Mouse (Mus musculus): ENCODE data around the gene Ly6g6f.
"Not testable (repeated sequence)": the region's sequence is repeated elsewhere in the genome, so short reads cannot be mapped to it uniquely, and the experiment has no call there.

The Ly6g6f gene

GRCm38 (mm10) chr17:35051156-35052086 is 34.0 kb downstream of the Ly6g6f start:
- peak; percentile 87 for DNase-seq

DNA sequence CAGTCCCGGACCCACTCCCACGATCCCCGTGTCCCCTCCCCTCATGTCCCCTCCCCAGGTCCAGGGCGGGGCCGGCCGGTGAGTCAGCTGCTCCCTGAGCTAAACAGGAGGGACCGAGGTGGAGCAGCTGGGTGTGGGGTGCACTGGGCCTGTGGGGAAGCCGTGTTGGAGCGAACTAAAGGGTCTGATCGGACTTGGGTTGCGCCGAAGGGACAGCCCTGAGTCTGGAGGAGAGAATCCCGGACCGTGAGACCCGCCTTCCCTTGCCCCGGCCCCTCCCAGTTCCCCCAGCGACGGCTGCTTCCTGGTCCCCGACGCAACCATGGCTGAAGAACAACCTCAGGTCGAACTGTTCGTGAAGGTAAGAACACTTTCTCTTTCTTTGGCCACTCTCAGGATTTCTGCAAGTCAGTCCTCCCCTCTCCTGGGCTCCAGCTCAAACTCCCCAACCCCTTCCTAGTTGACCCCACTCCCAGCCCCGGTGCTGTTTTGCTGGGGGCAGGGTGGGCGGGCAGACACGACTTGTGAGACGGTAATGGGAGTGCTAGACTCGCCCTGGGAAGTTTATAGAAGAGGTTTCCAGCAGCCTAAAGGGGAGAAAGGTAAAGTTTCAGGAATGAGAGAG is 35.2 kb downstream of the Ly6g6f start:
- peak; percentile 81 for DNase-seq

DNA sequence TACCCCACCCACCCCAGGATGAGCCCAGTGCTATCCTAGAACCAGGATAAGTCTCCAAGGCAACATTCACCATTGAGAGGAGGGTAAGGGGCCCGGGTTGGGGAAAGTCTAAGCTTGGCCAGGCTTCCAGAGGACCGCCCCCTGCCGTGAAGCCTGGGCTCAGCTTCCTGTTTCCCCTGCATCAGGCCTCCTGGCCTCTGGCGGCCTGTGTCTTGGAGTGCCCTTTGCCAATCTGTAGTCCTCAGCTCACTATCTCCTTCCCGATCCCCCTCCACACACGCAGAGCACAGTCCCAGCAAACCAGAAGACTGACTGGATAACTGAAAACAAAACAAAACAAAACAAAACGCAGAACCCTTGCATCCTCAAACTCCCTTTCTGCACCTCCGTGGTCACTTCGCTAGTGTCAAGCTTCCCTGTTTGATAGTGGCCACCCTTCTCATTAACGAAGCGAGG is 35.8 kb downstream of the Ly6g6f start, which contains the start of gene Clic1:
Clic1 (plus strand) TSS at position 406 of the 456 bp plus-strand sequence.
- DNase-seq: peak; percentile 93

DNA sequence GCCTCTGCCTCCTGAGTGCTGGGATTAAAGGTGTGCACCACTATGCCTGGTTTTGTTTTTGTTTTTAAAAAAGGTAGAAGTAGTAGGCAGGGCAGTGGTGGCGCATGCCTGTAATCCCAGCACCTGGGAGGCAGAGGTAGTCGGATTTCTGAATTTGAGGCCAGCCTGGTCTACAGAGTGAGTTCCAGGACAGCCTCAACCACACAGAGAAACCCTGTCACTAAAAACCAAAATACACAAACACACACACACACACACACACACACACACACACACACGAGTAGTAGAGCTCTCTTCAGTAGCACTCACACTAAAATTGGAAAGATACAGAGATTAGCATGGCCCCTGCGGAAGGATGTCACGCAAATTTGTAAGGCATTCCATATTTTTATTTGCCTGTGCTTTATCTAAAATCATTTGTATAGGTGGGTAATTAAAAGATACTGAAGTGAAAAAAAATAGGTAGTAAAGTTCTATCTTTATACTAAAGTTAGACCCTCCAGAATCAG is 36.4 kb downstream of the Ly6g6f start:
- DNase-seq: no peak

DNA sequence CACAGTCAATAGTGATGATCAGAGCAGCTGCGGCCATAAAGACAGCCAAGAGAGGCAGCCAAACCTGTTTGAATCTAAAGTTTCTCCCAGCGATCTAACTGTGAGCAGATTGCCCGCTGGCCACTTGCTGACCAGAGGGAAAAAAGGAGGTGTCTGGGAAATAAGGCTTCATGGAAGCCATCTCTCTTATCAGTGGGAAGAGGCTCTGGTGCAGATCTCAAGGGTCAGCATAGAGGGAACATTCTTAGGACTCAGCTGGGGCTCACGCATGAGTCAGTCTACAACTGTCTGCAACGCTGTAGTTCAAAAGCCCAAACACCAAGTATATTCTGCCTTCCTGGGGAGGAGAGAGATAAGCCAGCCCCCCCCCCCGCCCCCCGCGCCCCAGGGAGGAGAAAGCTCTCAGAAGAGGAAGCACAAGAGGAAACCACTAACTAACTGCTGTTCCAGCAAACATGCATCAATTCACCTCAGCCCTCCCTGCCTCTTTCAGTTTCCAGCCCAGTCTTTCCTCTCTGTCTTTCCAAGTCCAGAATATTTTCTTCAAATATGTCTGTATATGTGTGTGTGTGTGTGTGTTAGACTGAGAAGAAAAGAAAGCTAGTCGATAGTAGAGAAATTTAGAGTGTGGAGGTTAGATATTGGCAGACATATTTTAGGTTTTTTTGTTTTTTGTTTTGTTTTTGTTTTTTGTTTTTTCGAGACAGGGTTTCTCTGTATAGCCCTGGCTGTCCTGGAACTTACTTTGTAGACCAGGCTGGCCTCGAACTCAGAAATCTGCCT is 37.1 kb downstream of the Ly6g6f start:
- no peak for DNase-seq

DNA sequence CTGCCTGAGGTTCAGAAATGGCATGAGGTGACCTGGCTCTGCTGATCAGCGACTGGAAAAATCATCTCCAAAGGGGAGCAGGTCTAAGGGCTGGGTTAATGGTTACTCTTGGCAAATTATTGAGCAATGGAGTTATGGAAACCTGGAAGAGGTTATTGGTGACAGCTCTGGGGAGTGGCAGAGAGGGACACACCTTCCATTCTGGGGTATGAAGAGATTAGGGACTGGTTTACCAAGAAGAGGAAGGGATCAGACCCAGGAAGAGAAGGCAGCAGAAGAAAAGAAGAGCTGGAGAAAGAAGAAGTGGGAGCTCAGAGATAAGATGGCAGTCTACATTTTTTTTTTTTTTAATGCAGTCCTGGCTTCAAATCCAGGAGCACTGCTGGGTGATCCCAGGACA is 37.7 kb downstream of the Ly6g6f start:
- DNase-seq: no peak

DNA sequence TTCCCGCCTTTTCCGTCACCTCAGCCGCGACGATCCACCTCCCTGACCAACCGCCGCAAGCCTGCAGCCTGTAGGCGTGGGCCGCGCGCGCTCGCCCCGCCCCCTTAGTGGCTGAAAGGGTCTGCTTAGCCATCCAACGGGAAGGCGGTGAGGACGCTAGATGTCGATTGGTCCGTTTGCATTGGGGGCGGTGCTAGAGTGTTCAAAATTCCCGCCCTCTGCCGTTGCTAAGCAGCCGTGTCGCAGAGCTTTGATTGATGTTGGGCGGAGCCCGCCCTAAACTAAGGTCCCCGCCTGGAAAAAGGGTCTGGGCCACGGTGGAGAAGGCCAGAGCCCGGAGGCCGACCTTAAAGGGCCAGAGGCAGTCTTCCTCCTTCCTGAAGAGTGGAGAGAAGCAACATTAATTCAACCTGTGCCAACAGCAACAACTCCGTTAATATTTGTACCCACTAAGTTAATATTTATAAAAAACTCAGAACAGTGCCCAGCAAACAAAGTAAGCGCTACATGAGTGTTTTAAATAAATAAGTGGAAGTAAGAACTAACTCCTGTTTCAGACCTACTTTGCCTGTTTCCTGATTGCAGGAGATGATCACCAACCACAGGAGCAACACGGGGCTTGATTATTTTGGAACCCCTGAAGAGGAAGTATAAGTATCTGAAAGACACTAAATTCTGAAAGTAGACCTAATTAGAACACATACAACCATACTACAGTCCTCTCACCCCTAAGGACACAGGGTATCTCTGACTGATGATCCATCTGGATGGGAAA is 38.5 kb downstream of the Ly6g6f start, which contains the start of gene Msh5:
Msh5 (minus strand) TSS at position 65 of the 775 bp plus-strand sequence.
- peak; percentile 99 for DNase-seq

- DNase-seq: no peak
Observed at GRCm38 (mm10) chr17:35045807-35046680, 39.4 kb downstream of the Ly6g6f start.

DNA sequence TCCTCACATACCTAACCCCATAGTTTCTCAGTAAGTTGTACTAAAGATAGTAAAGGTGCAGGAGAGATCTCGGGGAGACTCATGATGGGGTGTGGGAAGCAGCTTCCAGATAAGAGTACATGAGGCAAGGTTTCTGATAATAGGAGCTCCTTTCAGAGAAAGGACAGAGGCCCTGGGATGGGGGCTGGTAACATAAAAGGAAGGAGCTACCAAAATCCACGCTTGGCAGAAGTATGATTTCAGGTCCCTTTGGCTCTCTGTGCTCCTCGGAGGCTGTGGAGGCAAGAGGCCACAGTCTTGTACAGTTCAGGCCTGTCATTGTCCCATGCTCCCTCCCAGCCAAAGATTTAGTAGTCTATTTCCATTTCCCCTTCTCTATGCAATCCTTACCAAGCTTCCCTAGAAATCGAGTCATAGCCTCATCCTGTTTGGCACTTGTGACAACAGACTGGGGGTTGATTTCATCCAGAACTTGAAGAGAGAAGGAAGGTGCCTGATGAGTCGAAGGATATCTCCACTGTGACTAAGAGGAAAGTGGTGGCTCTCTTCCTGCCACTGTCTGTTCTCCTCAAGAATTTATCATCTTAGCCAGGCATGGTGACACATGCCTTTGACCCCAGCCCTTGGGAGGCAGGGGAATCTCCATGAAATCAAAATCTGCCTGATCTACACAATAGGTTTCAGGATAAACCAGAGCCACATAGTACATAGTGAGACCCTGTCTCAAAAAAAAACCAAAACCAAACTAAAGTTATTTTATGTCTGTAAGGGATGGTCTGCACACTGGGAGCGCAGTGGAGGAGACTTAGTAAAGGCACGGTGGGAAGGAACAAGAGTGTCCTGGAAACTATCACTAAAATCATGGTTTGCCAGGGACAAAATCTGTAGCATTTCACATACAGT is 40.3 kb downstream of the Ly6g6f start:
- no peak for DNase-seq

- DNase-seq: no peak
Observed at GRCm38 (mm10) chr17:35043794-35044193, 41.6 kb downstream of the Ly6g6f start.

DNA sequence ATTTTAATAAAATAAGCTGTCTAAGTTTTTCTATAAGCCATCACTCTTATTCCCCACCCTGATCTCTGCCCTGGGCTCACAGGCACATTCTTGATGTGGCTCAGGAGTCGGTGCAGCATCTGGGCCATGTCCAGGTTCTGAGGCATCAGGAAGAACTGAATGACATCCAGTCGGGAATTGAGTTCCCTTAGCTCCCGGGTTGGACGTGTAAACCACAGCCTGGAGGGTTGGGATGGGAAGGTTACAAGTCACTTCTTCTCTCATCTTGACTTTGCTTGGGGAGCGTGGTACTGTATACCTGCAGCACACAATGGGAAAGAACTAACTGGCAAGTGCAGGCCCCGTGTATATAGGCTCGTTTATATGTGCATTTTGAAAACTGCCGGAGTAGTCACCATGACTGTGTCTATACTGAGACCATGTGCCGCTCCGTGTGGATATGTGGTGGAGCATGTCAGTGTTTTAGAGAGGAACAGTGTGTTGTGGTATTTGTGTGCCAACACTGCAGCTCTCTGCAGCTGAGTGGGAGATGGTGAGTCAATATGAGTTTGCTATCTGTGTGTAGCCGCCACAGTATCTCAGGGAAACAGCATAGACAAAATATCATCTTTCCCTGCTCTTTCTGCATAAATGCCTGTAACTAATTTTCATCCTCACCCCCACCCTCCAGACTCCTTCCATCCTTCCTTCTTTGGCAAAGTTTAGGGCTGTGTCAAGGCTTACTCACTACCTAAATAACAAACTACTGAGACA is 46.1 kb downstream of the Ly6g6f start:
- no peak for DNase-seq

DNA sequence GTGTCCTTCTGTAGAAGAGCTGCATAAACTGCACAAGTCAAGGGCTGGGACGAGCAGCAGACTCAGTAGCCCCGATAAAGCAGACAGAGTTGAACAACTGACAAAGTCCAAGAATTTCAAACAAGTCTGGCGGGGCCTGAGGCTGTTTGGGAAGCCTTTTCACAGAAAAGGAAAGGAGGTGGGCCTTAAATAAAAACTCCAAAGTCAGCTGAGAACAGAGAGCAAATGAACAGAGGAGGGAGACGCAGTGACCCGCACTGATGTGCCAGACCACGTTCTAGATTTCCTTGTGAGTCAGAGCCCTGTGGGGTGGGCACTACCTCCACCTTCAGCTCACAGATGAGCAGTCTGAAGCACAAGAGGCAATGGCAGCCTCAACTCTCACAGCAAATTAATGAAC is 50.5 kb downstream of the Ly6g6f start:
- no peak for DNase-seq

DNA sequence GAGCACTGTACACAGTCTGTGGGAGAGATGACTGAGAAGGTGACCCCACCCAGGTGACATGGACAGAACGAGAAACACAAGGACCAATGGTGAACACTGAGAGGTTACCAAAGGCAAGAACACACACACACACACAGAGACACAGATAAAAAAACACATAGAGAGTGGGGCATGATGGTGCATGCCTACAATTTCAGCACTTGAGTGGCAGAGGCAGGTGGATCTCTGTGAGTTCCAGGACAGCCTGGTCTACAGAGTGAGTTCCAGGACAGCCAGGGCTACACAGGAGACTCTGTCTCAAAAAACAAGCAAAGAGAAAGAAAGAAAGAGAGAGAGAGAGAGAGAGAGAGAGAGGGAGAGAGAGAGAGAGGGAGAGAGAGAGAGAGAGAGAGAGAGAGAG is 51.7 kb downstream of the Ly6g6f start:
- DNase-seq: not testable (repeated sequence)

DNA sequence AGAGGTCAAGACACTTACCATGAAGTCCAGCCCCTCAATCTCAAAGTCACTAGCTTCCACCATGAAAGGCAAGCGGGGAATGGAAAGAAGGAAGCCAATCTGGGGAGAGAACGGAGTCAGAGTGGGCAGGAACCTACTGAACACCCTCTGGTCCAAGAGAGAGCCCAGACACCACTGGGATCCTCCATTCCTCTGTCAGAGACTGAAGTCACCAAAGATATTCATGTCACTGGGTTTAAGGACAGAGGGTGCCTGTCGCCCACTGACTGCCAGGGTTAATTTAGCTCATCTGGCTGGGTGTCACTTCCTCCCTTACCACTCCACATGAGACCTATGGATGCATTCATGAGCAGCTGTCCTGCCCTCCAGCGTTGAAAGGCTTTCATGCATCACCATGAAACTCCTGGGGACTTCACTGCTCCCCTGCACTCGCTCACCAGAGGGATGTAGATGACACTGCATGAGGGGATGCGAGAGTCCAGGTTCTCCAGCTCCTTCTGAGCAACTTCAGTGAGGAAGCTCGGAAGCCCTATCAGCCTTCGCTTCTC is 53.0 kb downstream of the Ly6g6f start:
- no peak for DNase-seq

DNA sequence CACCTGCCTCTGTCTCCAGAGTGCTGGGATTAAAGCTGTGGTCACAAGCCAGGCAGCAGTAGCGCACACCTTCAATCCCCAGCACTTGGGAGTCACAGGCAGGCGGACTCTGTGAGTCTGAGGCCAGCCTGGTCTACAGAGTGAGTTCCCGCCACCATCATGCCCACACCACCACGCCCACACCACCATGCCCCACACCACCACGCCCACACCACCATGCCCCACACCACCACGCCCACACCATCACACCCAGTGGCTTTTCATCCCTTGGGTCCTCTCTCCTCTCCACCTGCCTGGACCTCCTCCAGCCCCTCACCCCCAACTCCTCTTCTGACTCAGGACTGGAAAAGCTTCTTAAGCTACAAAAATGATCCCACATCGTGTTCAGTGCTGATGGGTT is 53.5 kb downstream of the Ly6g6f start:
- no peak for DNase-seq

GRCm38 (mm10) chr17:35031272-35031671 is 54.1 kb downstream of the Ly6g6f start:
- no peak for DNase-seq
